In genomic region chr19:58806364-58806763, GRCm38 (mm10) we compare ENCODE assay signal across 9 mouse cellular contexts. TPM values are rescaled to one million over a fixed set of nuclear protein-coding genes. Genes with fewer than 3 reads are reported as not detected.
DNase-seq lines count a peak whose midpoint lies in the region; ATAC-seq and TF ChIP-seq lines count a peak whose summit lies in the region.
"Had no signal": no experiment of that assay in that cellular context is flagged by ENCODE, and none has a peak within 500 bp of the region (broad histone marks: within the 10 kb centered on the region; RNA-seq: fewer than 3 reads in every experiment).

No protein-coding gene starts in this region.

- H3K27me3 ChIP-seq in heart, adult 2 months (ENCODE audit: control insufficient read depth, insufficient read depth, low read length) = no peaks in the 10 kb centered on the region
- no peaks in the 10 kb centered on the region; the same call in 1 of the 2 replicates for H3K27me3 ChIP-seq in heart, embryonic 10.5 days (ENCODE audit: insufficient read depth, poor library complexity, severe bottlenecking)
- no peaks in the 10 kb centered on the region for H3K27me3 ChIP-seq in cerebellum, adult 2 months (ENCODE audit: control insufficient read depth, insufficient read depth, low read length)
- H3K27me3 ChIP-seq in limb, embryonic 14.5 days (ENCODE audit: control insufficient read depth, insufficient read depth, low read length) = no peaks in the 10 kb centered on the region

- H3K4me1 ChIP-seq in heart, adult 2 months (ENCODE audit: control insufficient read depth, insufficient read depth, low read length) = no peaks in the 10 kb centered on the region
- peaks cover 6% of the 10 kb centered on the region; the same call in 1 of the 2 replicates for H3K4me1 ChIP-seq in heart, embryonic 10.5 days
- H3K4me1 ChIP-seq in cerebellum, adult 2 months (ENCODE audit: control insufficient read depth, insufficient read depth, low read length) = no peaks in the 10 kb centered on the region
- no peaks in the 10 kb centered on the region for H3K4me1 ChIP-seq in limb, embryonic 14.5 days (ENCODE audit: control insufficient read depth, insufficient read depth, low read length)

- no peaks in the 10 kb centered on the region for H3K9me3 ChIP-seq in heart, embryonic 10.5 days
- H3K9me3 ChIP-seq in limb, embryonic 14.5 days (ENCODE audit: control insufficient read depth, low read length) = no peaks in the 10 kb centered on the region

- peak; percentile 68 to 82 for DNase-seq in heart, adult 2 months
- DNase-seq in heart, embryonic 10.5 days (ENCODE audit: low spot score) = no peak
- DNase-seq in cerebellum, adult 2 months = peak; percentile 68 to 78
- peak; percentile 53 for DNase-seq in induced T-regulatory cell, adult 2 months (ENCODE audit: low read depth)
- DNase-seq in limb, embryonic 14.5 days (ENCODE audit: low spot score) = peak; percentile 63
- DNase-seq in neural tube, embryonic 10.5 days (ENCODE audit: extremely low spot score, low spot score) = peak; percentile 77
- peak; percentile 35 to 72 for DNase-seq in spleen, postnatal 4 days (ENCODE audit: low spot score in 2 of 2)

- no peak overlapping the region for H3K9ac ChIP-seq in heart, adult 2 months (ENCODE audit: low read depth, low read length)
- H3K9ac ChIP-seq in limb, embryonic 14.5 days (ENCODE audit: low read depth, low read length, severe bottlenecking) = no peak overlapping the region

- no peak overlapping the region for H3K27ac ChIP-seq in heart, adult 2 months
- H3K27ac ChIP-seq in heart, embryonic 10.5 days = no peak overlapping the region
- no peak overlapping the region for H3K27ac ChIP-seq in cerebellum, adult 2 months (ENCODE audit: insufficient read depth, low read length)
- no peak overlapping the region for H3K27ac ChIP-seq in limb, embryonic 14.5 days (replicated peaks; ENCODE audit: low read depth, low read length)

- TF ChIP-seq CTCF in heart, adult 2 months (IDR thresholded peaks at IDR 0.05) = peak; percentile 97; the same call in 1 of the 2 replicates
- TF ChIP-seq CTCF in cerebellum, adult 2 months (IDR thresholded peaks at IDR 0.05; ENCODE audit: borderline replicate concordance, insufficient read depth, low read depth, low read length) = peak; percentile 95

- 0 out of 2 replicates have a peak, but pooled peaks have one; percentile 50 for TF ChIP-seq EP300 in heart, adult 2 months (IDR thresholded peaks at IDR 0.05; ENCODE audit: insufficient read depth, low read depth, low read length)

- no peaks in the 10 kb centered on the region for H3K36me3 ChIP-seq in heart, adult 2 months (ENCODE audit: control insufficient read depth, insufficient read depth, low read length)
- H3K36me3 ChIP-seq in heart, embryonic 10.5 days = peaks cover 8% of the 10 kb centered on the region; the same call in 1 of the 2 replicates
- H3K36me3 ChIP-seq in limb, embryonic 14.5 days (ENCODE audit: control insufficient read depth, insufficient read depth, low read length) = no peaks in the 10 kb centered on the region

- intact Hi-C loops in heart, adult 2 months (cut with DNase I) = loop anchor here (1.0 to 5.0 kb wide), 6 partner anchors 21 to 391 kb away; no protein-coding TSS in a partner anchor

- no peak overlapping the region for H3K4me2 ChIP-seq in limb, embryonic 14.5 days (replicated peaks; ENCODE audit: low read depth, low read length, severe bottlenecking)

- peak; percentile 75 for ATAC-seq in frontal cortex, adult (ENCODE audit: low TSS enrichment)
- no peak for ATAC-seq in limb, embryonic 14.5 days (ENCODE audit: low FRiP score, low read depth)

- no peak for TF ChIP-seq POLR2A in heart, adult 2 months (IDR thresholded peaks at IDR 0.05; ENCODE audit: insufficient read depth, low read depth, low read length)
- TF ChIP-seq POLR2A in cerebellum, adult 2 months (IDR thresholded peaks at IDR 0.05; ENCODE audit: borderline replicate concordance, insufficient read depth, low read length) = no peak
- no peak for TF ChIP-seq POLR2A in limb, embryonic 14.5 days (IDR thresholded peaks at IDR 0.05; ENCODE audit: borderline replicate concordance, extremely low read depth, insufficient read depth, insufficient read length)

- H3K4me3 ChIP-seq in heart, adult 2 months = no peak overlapping the region
- H3K4me3 ChIP-seq in heart, embryonic 10.5 days = no peak overlapping the region
- H3K4me3 ChIP-seq in cerebellum, adult 2 months (replicated peaks; ENCODE audit: insufficient read depth, low read depth, low read length) = no peak overlapping the region
- H3K4me3 ChIP-seq in limb, embryonic 14.5 days (replicated peaks; ENCODE audit: low read length) = no peak overlapping the region

- no peaks in the 10 kb centered on the region for H3K79me2 ChIP-seq in heart, adult 2 months (replicated peaks; ENCODE audit: control insufficient read depth, insufficient read depth, low read length)

- 3% methylated on average over 3 of the region's 3 CpGs for WGBS in heart, adult 2 months
- 3% methylated on average over 3 of the region's 3 CpGs for WGBS in heart, embryonic 10.5 days
- WGBS in cerebellum, adult 2 months = 8% methylated on average over 3 of the region's 3 CpGs
- WGBS in limb, embryonic 14.5 days = 0% methylated on average over 3 of the region's 3 CpGs

RNA-seq across cellular contexts. Expression of gene 1700019N19Rik, which starts 12.1 kb away (rescaled TPM):
- not detected for total RNA-seq in heart, adult 2 months (2021)
- 0.29 TPM in 2 replicates for polyA plus RNA-seq in heart, adult 2 months (2012; rRNA removed)
- not detected in 2 replicates for polyA plus RNA-seq in heart, embryonic 10.5 days (2016; fragmentation: Nextera tagmentation; extraction: Ambion mirVana)
- not detected in 2 replicates for polyA plus RNA-seq in cerebellum, adult 2 months (2012; rRNA removed)
- polyA plus RNA-seq in limb, embryonic 14.5 days (2012; rRNA removed) = not detected in 2 replicates
- not detected in 2 replicates for polyA plus RNA-seq in limb, embryonic 14.5 days (2014; fragmentation: Nextera tagmentation; extraction: Ambion mirVana)
- polyA plus RNA-seq: liver, embryonic 16.5 days had no signal

RNA-seq across cellular contexts. Expression of gene Pnliprp2, which starts 46.8 kb away (rescaled TPM):
- not detected for total RNA-seq in heart, adult 2 months (2021)
- not detected in 2 replicates for polyA plus RNA-seq in heart, adult 2 months (2012; rRNA removed)
- 0.11 and 1.4 TPM in 2 replicates for polyA plus RNA-seq in heart, embryonic 10.5 days (2016; fragmentation: Nextera tagmentation; extraction: Ambion mirVana)
- not detected in 2 replicates for polyA plus RNA-seq in cerebellum, adult 2 months (2012; rRNA removed)
- polyA plus RNA-seq in limb, embryonic 14.5 days (2012; rRNA removed) = 0.04 TPM in 1 of 2 replicates, not detected in the other
- not detected in 2 replicates for polyA plus RNA-seq in limb, embryonic 14.5 days (2014; fragmentation: Nextera tagmentation; extraction: Ambion mirVana)
